Mouse (Mus musculus): ENCODE measurements around the gene BC067074. TPM values are rescaled to one million over a fixed set of nuclear protein-coding genes. Genes with fewer than 3 reads are reported as not detected.
A peak's percentile ranks its signal among the peaks of the same experiment; 100 is the strongest.

Gene BC067074
- polyA plus RNA-seq, 1 experiment from 2014 or later: 2.0 TPM

GRCm38 (mm10) chr13:113353955-113354354 is 61.0 kb downstream of the BC067074 start:
- 92% methylated on average over 4 of the region's 4 CpGs for WGBS

GRCm38 (mm10) chr13:113355022-113355421 is 62.1 kb downstream of the BC067074 start:
- ATAC-seq (replicated peaks; ENCODE audit: low FRiP score) (0 out of 2 replicates have a peak, but pooled peaks have one; percentile 35), DNase-seq (ENCODE audit: low spot score) (no peak)
- no peak overlapping the region for H3K27ac ChIP-seq (ENCODE audit: low read depth, low read length)
- 15% methylated on average over 4 of the region's 4 CpGs for WGBS
- no peak overlapping the region for H3K4me3 ChIP-seq (ENCODE audit: low read depth, low read length)
- H3K27me3 ChIP-seq (ENCODE audit: control insufficient read depth, insufficient read depth, low read length): no peaks in the 10 kb centered on the region
- no peak overlapping the region for H3K9ac ChIP-seq (ENCODE audit: low read length)
- no peak overlapping the region for H3K4me2 ChIP-seq (ENCODE audit: low read depth, low read length, severe bottlenecking)
- H3K4me1 ChIP-seq (replicated peaks; ENCODE audit: control insufficient read depth, insufficient read depth, low read length): peaks cover 3% of the 10 kb centered on the region; the same call in 1 of the 2 replicates
- no peaks in the 10 kb centered on the region for H3K36me3 ChIP-seq (ENCODE audit: control insufficient read depth, insufficient read depth, low read length)
- H3K9me3 ChIP-seq (ENCODE audit: control insufficient read depth, low read length): no peaks in the 10 kb centered on the region

More at GRCm38 (mm10) chr13:113353955-113354354, 61.0 kb downstream of the BC067074 start:
- ATAC-seq (replicated peaks; ENCODE audit: low FRiP score) (no peak), DNase-seq (ENCODE audit: low spot score) (no peak)
- H3K27me3 ChIP-seq (ENCODE audit: control insufficient read depth, insufficient read depth, low read length): no peaks in the 10 kb centered on the region
- H3K4me3 ChIP-seq (ENCODE audit: low read depth, low read length): no peak overlapping the region
- H3K9me3 ChIP-seq (ENCODE audit: control insufficient read depth, low read length): no peaks in the 10 kb centered on the region
- H3K4me2 ChIP-seq (ENCODE audit: low read depth, low read length, severe bottlenecking): no peak overlapping the region
- no peak overlapping the region for H3K27ac ChIP-seq (ENCODE audit: low read depth, low read length)
- H3K4me1 ChIP-seq (replicated peaks; ENCODE audit: control insufficient read depth, insufficient read depth, low read length): peaks cover 3% of the 10 kb centered on the region; the same call in 1 of the 2 replicates
- H3K9ac ChIP-seq (ENCODE audit: low read length): no peak overlapping the region
- H3K36me3 ChIP-seq (ENCODE audit: control insufficient read depth, insufficient read depth, low read length): no peaks in the 10 kb centered on the region

- DNase-seq (ENCODE audit: low spot score) (no peak), ATAC-seq (replicated peaks; ENCODE audit: low FRiP score) (no peak)
- no peaks in the 10 kb centered on the region for H3K9me3 ChIP-seq (ENCODE audit: control insufficient read depth, low read length)
- no peak overlapping the region for H3K4me2 ChIP-seq (ENCODE audit: low read depth, low read length, severe bottlenecking)
- peaks cover 3% of the 10 kb centered on the region; the same call in 1 of the 2 replicates for H3K4me1 ChIP-seq (replicated peaks; ENCODE audit: control insufficient read depth, insufficient read depth, low read length)
- H3K27me3 ChIP-seq (ENCODE audit: control insufficient read depth, insufficient read depth, low read length): no peaks in the 10 kb centered on the region
- H3K4me3 ChIP-seq (ENCODE audit: low read depth, low read length): no peak overlapping the region
- 79% methylated on average over 13 of the region's 13 CpGs for whole genome bisulfite sequencing
- H3K9ac ChIP-seq (ENCODE audit: low read length): no peak overlapping the region
- H3K27ac ChIP-seq (ENCODE audit: low read depth, low read length): no peak overlapping the region
- H3K36me3 ChIP-seq (ENCODE audit: control insufficient read depth, insufficient read depth, low read length): no peaks in the 10 kb centered on the region
These were observed 64.6 kb downstream of the BC067074 start for GRCm38 (mm10) chr13:113357438-113358144.

GRCm38 (mm10) chr13:113359676-113360075 is 66.7 kb downstream of the BC067074 start:
- H3K9ac ChIP-seq (ENCODE audit: low read length): no peak overlapping the region
- H3K4me2 ChIP-seq (ENCODE audit: low read depth, low read length, severe bottlenecking): no peak overlapping the region
- ATAC-seq (replicated peaks; ENCODE audit: low FRiP score) (no peak), DNase-seq (ENCODE audit: low spot score) (no peak)
- H3K4me1 ChIP-seq (replicated peaks; ENCODE audit: control insufficient read depth, insufficient read depth, low read length): peaks cover 3% of the 10 kb centered on the region; the same call in 1 of the 2 replicates
- no peaks in the 10 kb centered on the region for H3K36me3 ChIP-seq (ENCODE audit: control insufficient read depth, insufficient read depth, low read length)
- no peaks in the 10 kb centered on the region for H3K9me3 ChIP-seq (ENCODE audit: control insufficient read depth, low read length)
- H3K27ac ChIP-seq (ENCODE audit: low read depth, low read length): no peak overlapping the region
- H3K4me3 ChIP-seq (ENCODE audit: low read depth, low read length): no peak overlapping the region
- no peaks in the 10 kb centered on the region for H3K27me3 ChIP-seq (ENCODE audit: control insufficient read depth, insufficient read depth, low read length)
- 86% methylated on average over 1 of the region's 1 CpGs for WGBS

- Histone ChIP-seq H3K4me1 (replicated peaks; ENCODE audit: control insufficient read depth, insufficient read depth, low read length) (no peaks in the 10 kb centered on the region), H3K27me3 (ENCODE audit: control insufficient read depth, insufficient read depth, low read length) (no peaks in the 10 kb centered on the region), H3K4me3 (ENCODE audit: low read depth, low read length) (no peak overlapping the region), H3K4me2 (ENCODE audit: low read depth, low read length, severe bottlenecking) (no peak overlapping the region), H3K9me3 (ENCODE audit: control insufficient read depth, low read length) (no peaks in the 10 kb centered on the region), H3K36me3 (ENCODE audit: control insufficient read depth, insufficient read depth, low read length) (no peaks in the 10 kb centered on the region), H3K27ac (ENCODE audit: low read depth, low read length) (no peak overlapping the region), H3K9ac (ENCODE audit: low read length) (no peak overlapping the region)
- no peak for DNase-seq (ENCODE audit: low spot score)
- ATAC-seq (replicated peaks; ENCODE audit: low FRiP score): no peak
- 91% methylated on average over 10 of the region's 10 CpGs for WGBS
These were observed 73.0 kb downstream of the BC067074 start for GRCm38 (mm10) chr13:113365976-113366375.

GRCm38 (mm10) chr13:113368931-113369579 is 76.1 kb downstream of the BC067074 start:
- DNase-seq (ENCODE audit: low spot score) (no peak), ATAC-seq (replicated peaks; ENCODE audit: low FRiP score) (no peak)
- H3K9me3 ChIP-seq (ENCODE audit: control insufficient read depth, low read length): no peaks in the 10 kb centered on the region
- no peaks in the 10 kb centered on the region for H3K27me3 ChIP-seq (ENCODE audit: control insufficient read depth, insufficient read depth, low read length)
- no peaks in the 10 kb centered on the region for H3K36me3 ChIP-seq (ENCODE audit: control insufficient read depth, insufficient read depth, low read length)
- no peaks in the 10 kb centered on the region for H3K4me1 ChIP-seq (replicated peaks; ENCODE audit: control insufficient read depth, insufficient read depth, low read length)
- no peak overlapping the region for H3K4me3 ChIP-seq (ENCODE audit: low read depth, low read length)
- WGBS: 79% methylated on average over 13 of the region's 13 CpGs
- H3K27ac ChIP-seq (ENCODE audit: low read depth, low read length): no peak overlapping the region
- H3K9ac ChIP-seq (ENCODE audit: low read length): no peak overlapping the region
- H3K4me2 ChIP-seq (ENCODE audit: low read depth, low read length, severe bottlenecking): no peak overlapping the region

- H3K4me2 ChIP-seq (ENCODE audit: low read depth, low read length, severe bottlenecking): no peak overlapping the region
- H3K36me3 ChIP-seq (ENCODE audit: control insufficient read depth, insufficient read depth, low read length): no peaks in the 10 kb centered on the region
- ATAC-seq (replicated peaks; ENCODE audit: low FRiP score) (no peak), DNase-seq (ENCODE audit: low spot score) (no peak)
- H3K27ac ChIP-seq (ENCODE audit: low read depth, low read length): no peak overlapping the region
- H3K9ac ChIP-seq (ENCODE audit: low read length): no peak overlapping the region
- no peaks in the 10 kb centered on the region for H3K4me1 ChIP-seq (replicated peaks; ENCODE audit: control insufficient read depth, insufficient read depth, low read length)
- H3K9me3 ChIP-seq (ENCODE audit: control insufficient read depth, low read length): no peaks in the 10 kb centered on the region
- WGBS: 92% methylated on average over 10 of the region's 10 CpGs
- no peak overlapping the region for H3K4me3 ChIP-seq (ENCODE audit: low read depth, low read length)
- no peaks in the 10 kb centered on the region for H3K27me3 ChIP-seq (ENCODE audit: control insufficient read depth, insufficient read depth, low read length)
These were observed 76.7 kb downstream of the BC067074 start for GRCm38 (mm10) chr13:113369622-113370021.

GRCm38 (mm10) chr13:113373291-113374083 is 80.5 kb downstream of the BC067074 start:
- WGBS: 88% methylated on average over 12 of the region's 12 CpGs
- Histone ChIP-seq H3K27me3 (ENCODE audit: control insufficient read depth, insufficient read depth, low read length) (no peaks in the 10 kb centered on the region), H3K27ac (ENCODE audit: low read depth, low read length) (no peak overlapping the region), H3K4me3 (ENCODE audit: low read depth, low read length) (no peak overlapping the region), H3K9me3 (ENCODE audit: control insufficient read depth, low read length) (no peaks in the 10 kb centered on the region), H3K4me2 (ENCODE audit: low read depth, low read length, severe bottlenecking) (no peak overlapping the region), H3K9ac (ENCODE audit: low read length) (no peak overlapping the region), H3K36me3 (ENCODE audit: control insufficient read depth, insufficient read depth, low read length) (no peaks in the 10 kb centered on the region), H3K4me1 (replicated peaks; ENCODE audit: control insufficient read depth, insufficient read depth, low read length) (no peaks in the 10 kb centered on the region)
- ATAC-seq (replicated peaks; ENCODE audit: low FRiP score) (no peak), DNase-seq (ENCODE audit: low spot score) (no peak)
